Mouse (Mus musculus) splenic B cell, adult 2 months (primary cell): ENCODE measurements around the gene Trpm4.
A peak's percentile ranks its signal among the peaks of the same experiment; 100 is the strongest.
"Not testable (repeated sequence)": the region's sequence is repeated elsewhere in the genome, so short reads cannot be mapped to it uniquely, and the experiment has no call there.

Experiments
- DNase-seq: peaks from one replicate; pipeline ENCODE4 v3.0.0-alpha.2; 2011; ENCODE audit warnings: low read depth, low spot score
- H3K27me3 ChIP-seq: 2 replicates; pipeline ENCODE4 v1.6.1; 2012; ENCODE audit warnings: mild to moderate bottlenecking, low read length, moderate library complexity, mixed read lengths; ENCODE audit not compliant: control insufficient read depth, poor library complexity, insufficient read depth, severe bottlenecking
- H3K36me3 ChIP-seq: 2 replicates; pipeline ENCODE4 v1.6.1; 2012; ENCODE audit warnings: mild to moderate bottlenecking, low read length, moderate library complexity, mixed read lengths; ENCODE audit not compliant: control insufficient read depth, poor library complexity, insufficient read depth, severe bottlenecking

Gene Trpm4

DNA sequence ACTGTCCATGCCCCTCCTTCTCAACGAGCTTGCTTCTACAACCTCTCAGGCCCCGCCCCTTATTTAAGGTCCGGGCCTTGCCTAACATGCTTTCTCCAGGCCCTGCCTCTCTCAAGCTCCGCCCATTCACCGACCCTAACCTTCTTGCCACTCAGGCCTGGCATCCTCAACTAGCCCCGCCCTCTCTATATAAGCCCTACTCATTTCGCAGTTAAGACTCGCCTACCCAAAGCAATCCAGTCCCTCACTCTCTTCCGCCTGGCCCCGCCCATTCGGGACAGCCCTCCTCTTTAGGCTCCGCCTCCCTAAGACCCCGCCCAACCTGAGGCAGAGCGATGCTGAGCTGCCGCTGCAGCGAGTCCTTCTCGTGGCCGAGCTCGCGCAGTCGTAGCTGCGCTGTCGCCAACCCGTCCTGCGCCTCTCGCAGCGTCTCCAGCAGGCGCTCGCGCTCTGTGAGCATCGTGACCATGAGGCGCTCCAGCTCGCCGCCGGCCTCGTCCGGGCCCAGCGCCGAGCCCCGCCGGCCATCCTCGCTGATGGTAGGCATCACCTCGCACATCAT lies 27.7 kb upstream of the Trpm4 start:
- DNase-seq, result peak; percentile 90

GRCm38 (mm10) chr7:45360404-45361125 lies 27.0 kb upstream of the Trpm4 start:
- no peak for DNase-seq
- H3K36me3 ChIP-seq, result no peaks in the 10 kb centered on the region
- no peaks in the 10 kb centered on the region for H3K27me3 ChIP-seq

More for the DNA sequence above, 27.7 kb upstream of the Trpm4 start:
- Histone ChIP-seq H3K36me3 (no peaks in the 10 kb centered on the region), H3K27me3 (no peaks in the 10 kb centered on the region)

DNA sequence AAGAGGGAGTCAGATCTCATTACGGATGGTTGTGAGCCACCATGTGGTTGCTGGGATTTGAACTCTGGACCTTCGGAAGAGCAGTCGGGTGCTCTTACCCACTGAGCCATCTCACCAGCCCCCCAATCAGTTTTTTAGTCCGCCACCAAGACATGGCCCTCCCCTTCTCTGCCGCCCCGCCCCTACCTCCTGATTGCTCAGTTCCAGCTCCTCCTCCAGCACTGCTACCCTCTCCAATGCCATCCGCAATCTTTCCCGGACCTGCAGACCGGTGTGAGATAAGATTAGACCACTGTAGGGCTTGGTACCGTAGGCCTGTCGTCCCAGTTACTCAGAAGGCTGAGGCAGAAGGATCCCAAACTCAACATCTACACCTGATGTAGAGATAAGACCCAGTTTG lies 25.5 kb upstream of the Trpm4 start:
- H3K27me3 ChIP-seq, H3K36me3 ChIP-seq, DNase-seq: not testable (repeated sequence)

- Histone ChIP-seq H3K36me3 (no peaks in the 10 kb centered on the region), H3K27me3 (no peaks in the 10 kb centered on the region)
- no peak for DNase-seq
Measured at GRCm38 (mm10) chr7:45356087-45356486, 22.5 kb upstream of the Trpm4 start.

- no peaks in the 10 kb centered on the region for H3K27me3 ChIP-seq
- H3K36me3 ChIP-seq, result no peaks in the 10 kb centered on the region
- DNase-seq, result no peak
Measured at GRCm38 (mm10) chr7:45355318-45356020, 21.9 kb upstream of the Trpm4 start.

DNA sequence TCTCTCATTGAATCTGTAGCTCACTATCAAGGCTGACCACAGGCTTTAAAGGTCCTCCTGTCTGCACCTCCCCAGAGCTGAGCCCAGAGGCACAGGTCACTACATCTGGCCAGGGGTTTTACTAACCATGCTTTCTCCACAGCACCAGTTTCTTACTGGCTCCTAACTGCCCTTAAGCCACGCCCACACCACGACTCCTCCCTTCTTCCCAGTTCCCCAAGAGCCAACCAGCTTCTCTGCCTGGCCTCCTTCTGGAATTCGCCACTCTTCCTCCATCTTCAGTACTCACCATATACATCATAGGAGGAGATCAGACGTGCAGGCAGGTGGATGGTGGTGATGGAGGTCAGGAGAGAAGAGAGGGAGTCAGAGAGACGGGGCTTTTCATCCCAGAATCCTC lies 19.5 kb upstream of the Trpm4 start:
- no peaks in the 10 kb centered on the region for H3K36me3 ChIP-seq
- H3K27me3 ChIP-seq, result no peaks in the 10 kb centered on the region
- no peak for DNase-seq

DNA sequence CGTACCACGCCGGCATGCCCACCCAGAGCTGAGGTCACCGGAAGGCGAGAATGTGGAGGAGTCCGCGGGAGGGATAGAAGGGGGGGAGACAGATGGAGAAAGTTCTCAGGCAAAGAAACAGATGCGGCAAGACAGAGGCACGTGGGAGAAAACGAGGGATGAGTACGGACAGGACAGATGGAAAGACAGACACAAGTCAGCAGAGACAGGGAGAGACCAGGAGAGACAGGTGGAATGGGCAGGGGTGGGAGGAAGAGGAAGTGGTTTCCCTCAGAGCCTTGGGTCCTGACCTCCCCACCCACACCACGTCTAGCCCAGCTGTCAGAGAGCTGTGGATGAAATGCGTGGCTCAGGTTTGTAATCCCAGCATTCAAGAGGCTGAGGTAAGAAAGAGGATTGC lies 13.3 kb upstream of the Trpm4 start:
- DNase-seq, result no peak
- Histone ChIP-seq H3K27me3 (no peaks in the 10 kb centered on the region), H3K36me3 (no peaks in the 10 kb centered on the region)

DNA sequence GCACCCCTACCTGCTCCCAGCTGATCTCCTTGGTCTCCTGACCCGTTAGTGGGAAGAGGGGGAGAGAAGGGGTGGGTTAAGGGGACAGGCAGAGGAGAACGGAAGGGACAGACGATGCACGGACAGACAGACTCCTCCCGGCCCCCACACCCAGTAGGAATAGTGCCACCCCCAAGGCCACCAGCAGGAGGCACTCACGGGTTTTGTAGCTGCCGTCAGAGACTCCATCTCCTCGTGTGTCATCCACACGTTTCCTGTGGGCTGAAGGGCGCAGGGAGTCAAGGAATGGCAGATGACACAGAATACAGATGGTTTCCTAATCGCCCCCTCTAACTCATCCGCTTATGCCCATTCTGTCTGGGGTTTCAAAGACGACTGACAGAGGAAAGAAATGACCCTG lies 10.0 kb upstream of the Trpm4 start:
- H3K36me3 ChIP-seq, result no peaks in the 10 kb centered on the region
- H3K27me3 ChIP-seq, result no peaks in the 10 kb centered on the region
- no peak for DNase-seq

- no peaks in the 10 kb centered on the region for H3K36me3 ChIP-seq
- no peaks in the 10 kb centered on the region for H3K27me3 ChIP-seq
- DNase-seq, result no peak
Measured at GRCm38 (mm10) chr7:45342081-45342480, 8.5 kb upstream of the Trpm4 start.

- H3K36me3 ChIP-seq, result no peaks in the 10 kb centered on the region
- no peaks in the 10 kb centered on the region for H3K27me3 ChIP-seq
- DNase-seq, result peak; percentile 88
Measured at GRCm38 (mm10) chr7:45341303-45341702, 7.7 kb upstream of the Trpm4 start.

- Histone ChIP-seq H3K36me3 (no peaks in the 10 kb centered on the region), H3K27me3 (no peaks in the 10 kb centered on the region)
- DNase-seq, result peak; percentile 30
Measured at GRCm38 (mm10) chr7:45340669-45341068, 7.1 kb upstream of the Trpm4 start.

DNA sequence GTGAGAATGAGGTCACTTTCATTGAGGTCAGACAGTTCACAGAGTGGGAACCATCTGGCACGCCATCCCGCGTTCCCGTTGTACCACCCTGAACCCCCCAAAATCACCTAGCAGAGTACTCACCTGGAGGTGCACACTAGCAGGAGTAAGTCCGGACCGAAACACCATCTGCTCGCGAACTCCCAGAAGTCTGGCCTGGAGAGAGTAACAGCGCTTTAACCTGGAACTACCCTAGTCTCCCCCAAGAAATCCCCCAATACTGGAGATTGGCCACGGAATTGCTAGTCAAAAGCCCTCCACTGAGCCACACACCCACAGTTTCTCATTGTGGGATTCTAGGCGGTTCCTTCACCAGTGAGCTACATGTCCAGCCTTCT lies 6.5 kb upstream of the Trpm4 start:
- Histone ChIP-seq H3K27me3 (no peaks in the 10 kb centered on the region), H3K36me3 (no peaks in the 10 kb centered on the region)
- DNase-seq, result no peak

DNA sequence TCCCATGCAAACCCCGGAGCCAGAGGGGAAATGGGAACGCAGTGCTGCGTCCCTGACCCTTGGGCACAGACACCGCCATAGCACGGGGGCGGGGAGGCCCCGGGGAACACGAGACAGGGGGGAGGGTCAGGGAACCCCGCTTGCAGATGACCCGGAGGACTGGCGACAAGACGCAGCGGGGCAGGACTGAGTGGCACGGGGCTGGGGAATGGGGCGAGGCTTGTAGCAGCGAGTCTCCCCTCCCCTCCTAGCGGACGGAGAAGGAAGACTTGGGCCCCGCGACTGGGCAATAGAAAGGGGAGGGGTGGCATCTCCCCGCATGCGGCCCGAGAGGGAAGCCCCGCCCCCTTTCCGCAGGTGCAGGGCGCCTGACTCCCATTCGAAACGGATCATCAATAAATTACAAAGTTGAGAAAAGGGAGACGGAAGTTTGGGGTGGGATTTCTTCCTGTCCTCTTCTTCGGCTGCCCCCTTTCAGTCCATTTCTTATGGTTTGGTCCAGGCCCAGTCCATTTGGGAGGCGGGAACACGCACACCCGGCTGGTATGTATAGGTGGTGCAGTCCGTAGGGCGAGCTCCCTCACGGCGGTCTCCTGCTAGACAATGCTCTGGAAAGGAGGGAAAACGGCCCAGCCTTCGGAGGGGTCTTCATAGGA lies 6.0 kb upstream of the Trpm4 start:
- Histone ChIP-seq H3K36me3 (no peaks in the 10 kb centered on the region), H3K27me3 (no peaks in the 10 kb centered on the region)
- peak; percentile 69 for DNase-seq

- no peaks in the 10 kb centered on the region for H3K36me3 ChIP-seq
- DNase-seq, result peak; percentile 54
- no peaks in the 10 kb centered on the region for H3K27me3 ChIP-seq
Measured at GRCm38 (mm10) chr7:45338161-45338911, 4.8 kb upstream of the Trpm4 start.
